Mouse (Mus musculus): ENCODE results near the gene Olfr1373. TPM values are rescaled to one million over a fixed set of nuclear protein-coding genes. Genes with fewer than 3 reads are reported as not detected.
"Not testable (repeated sequence)": the region's sequence is repeated elsewhere in the genome, so short reads cannot be mapped to it uniquely, and the experiment has no call there.

Olfr1373 gene
- total RNA-seq (2021), result not detected
- long read RNA-seq, experiment 1, result 0 reads
- long read RNA-seq, experiment 2, result 0 reads

GRCm38 (mm10) chr11:52145428-52145827 lies at the start of gene Olfr1373:
Olfr1373 (minus strand) TSS chr11:52145528.
- DNase-seq (ENCODE audit: low spot score in 2 of 2), result not testable (repeated sequence)

DNA sequence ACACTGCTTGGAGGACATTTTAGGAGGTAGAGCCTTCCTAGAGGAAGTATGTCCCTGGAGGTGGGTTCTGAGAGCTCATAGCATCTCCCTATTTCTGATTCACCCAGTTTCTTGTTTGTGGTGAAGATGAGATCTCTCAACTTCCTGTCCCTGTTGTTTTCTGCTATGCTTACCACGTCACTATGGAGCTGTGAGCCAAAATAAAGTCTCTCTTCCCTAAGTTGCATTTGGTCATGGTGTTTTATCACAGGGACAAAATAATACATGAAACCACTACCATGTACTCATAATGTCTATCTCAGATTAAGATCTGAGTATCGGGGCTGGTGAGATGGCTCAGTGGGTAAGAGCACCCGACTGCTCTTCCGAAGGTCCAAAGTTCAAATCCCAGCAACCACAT lies 35.3 kb upstream of the Olfr1373 start:
- DNase-seq (ENCODE audit: low spot score in 2 of 2), result not testable (repeated sequence)

DNA sequence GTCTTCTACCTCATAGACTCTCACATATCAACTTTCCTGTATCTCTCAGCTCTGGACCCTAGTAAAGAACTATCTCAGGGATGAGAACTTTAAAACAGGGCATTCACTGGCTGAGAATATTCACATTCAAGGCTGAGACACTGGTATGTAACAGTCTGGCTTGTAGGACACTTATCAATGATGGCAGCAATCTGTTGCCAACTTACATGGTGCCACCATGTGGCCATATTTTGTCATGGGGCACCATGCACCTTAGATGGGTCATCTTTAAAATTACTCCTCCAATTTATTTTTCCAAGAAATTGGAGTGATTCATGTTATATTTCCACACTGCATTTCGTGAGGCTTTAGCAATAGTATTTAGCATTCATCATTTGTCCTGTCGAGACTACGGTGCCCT lies 34.6 kb upstream of the Olfr1373 start:
- DNase-seq (ENCODE audit: low spot score in 2 of 2), result not testable (repeated sequence)

GRCm38 (mm10) chr11:52168461-52168860 lies 23.1 kb upstream of the Olfr1373 start:
- no peak for DNase-seq (ENCODE audit: low spot score in 2 of 2)

- DNase-seq (ENCODE audit: low spot score in 2 of 2), result not testable (repeated sequence)
Measured at GRCm38 (mm10) chr11:52167901-52168302, 22.6 kb upstream of the Olfr1373 start.

- no peak for DNase-seq (ENCODE audit: low spot score in 2 of 2)
Measured at GRCm38 (mm10) chr11:52167126-52167525, 21.8 kb upstream of the Olfr1373 start.

DNA sequence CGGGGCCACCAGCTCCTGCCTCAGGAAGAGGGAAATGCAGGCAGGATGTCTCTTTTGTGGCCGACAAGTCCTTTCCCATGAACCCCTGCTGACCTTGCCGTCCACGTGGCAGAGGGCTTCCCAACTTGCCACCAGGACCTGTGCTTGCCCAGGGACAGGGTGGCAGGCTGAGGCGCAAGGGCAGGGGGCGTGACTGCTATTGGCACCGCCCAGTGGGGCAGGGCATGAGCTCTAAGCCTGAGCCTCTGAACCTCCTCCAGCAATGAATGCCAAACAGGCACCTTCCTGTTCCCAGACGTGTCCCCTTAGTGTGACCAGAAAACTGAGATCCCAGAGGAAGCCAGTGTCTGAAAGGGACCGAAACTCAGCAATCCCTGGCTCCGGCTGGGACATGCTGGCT lies 18.6 kb upstream of the Olfr1373 start:
- no peak for DNase-seq (ENCODE audit: low spot score in 2 of 2)

- peak; percentile 39 to 53 for DNase-seq (ENCODE audit: low spot score in 2 of 2)
Measured at GRCm38 (mm10) chr11:52143675-52144074, 1.7 kb downstream of the Olfr1373 start.

GRCm38 (mm10) chr11:52130451-52131068 lies 14.8 kb downstream of the Olfr1373 start:
- DNase-seq (ENCODE audit: low spot score in 2 of 2), result no peak

GRCm38 (mm10) chr11:52129621-52130450 lies 15.5 kb downstream of the Olfr1373 start:
- peak; percentile 60 to 80 for DNase-seq (ENCODE audit: low spot score in 2 of 2)

DNA sequence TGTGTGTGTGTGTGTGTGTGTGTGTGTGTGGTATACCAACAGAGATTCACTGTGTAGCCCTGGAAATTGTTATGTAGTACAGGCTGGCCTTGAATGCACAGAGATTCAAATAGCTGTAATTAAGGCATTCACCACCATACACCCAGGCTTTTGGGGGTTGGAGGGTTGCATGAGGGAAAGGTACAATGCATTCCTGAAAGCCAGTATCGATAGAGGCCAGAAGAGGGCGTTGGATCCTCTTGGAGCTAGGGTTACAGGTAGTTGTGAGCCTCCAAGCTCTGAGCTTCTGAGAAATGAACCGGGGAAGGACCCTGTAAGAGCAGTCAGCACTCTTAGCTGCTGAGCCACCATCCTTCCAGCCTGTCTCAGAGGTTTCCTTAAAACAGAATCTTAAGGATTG lies 16.2 kb downstream of the Olfr1373 start:
- peak in 1 of 2 experiments; percentile 25 for DNase-seq (ENCODE audit: low spot score in 2 of 2)

GRCm38 (mm10) chr11:52128316-52129061 lies 16.8 kb downstream of the Olfr1373 start:
- peak; percentile 17 to 27 for DNase-seq (ENCODE audit: low spot score in 2 of 2)

GRCm38 (mm10) chr11:52127760-52128159 lies 17.6 kb downstream of the Olfr1373 start:
- no peak for DNase-seq (ENCODE audit: low spot score in 2 of 2)

DNA sequence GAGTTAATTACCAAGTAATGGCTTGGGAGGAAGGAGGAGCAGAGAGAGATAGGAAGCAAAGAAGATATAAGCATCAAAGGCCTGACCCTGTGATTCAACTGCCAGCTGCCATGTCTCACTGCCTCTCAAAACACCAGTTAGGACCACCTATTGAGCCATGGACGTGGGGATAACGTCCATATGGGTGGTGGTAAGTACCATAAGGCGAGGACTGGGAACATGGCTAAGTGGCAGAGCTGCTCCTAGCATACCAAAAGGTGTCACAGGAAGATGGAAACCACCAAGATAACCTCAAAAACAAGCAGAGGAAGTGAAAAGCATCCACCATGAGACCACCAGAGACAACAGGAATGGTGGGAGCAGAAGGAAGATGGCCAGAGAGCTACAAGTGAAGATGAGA lies 18.2 kb downstream of the Olfr1373 start:
- DNase-seq (ENCODE audit: low spot score in 2 of 2), result no peak

GRCm38 (mm10) chr11:52124468-52124867 lies 20.9 kb downstream of the Olfr1373 start:
- DNase-seq (ENCODE audit: low spot score in 2 of 2), result no peak

DNA sequence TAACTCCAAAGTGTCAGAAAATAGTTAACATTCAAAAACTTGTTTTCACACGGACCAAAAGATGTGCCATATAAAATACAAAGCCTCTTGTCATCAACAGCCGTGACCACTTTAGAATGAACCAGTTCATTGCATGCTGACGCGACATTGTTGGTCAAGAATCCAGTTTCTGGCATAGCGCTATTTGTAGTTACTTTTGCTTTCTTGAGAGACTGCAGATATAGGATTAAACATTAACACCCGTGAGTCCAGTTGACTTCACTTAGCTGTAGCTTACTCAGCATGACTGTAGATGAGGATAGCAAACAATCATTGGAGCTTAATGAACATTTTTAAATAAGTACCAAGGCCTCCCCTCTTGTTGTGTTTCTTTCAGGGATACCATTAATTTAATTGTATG lies 23.3 kb downstream of the Olfr1373 start:
- no peak for DNase-seq (ENCODE audit: low spot score in 2 of 2)

DNA sequence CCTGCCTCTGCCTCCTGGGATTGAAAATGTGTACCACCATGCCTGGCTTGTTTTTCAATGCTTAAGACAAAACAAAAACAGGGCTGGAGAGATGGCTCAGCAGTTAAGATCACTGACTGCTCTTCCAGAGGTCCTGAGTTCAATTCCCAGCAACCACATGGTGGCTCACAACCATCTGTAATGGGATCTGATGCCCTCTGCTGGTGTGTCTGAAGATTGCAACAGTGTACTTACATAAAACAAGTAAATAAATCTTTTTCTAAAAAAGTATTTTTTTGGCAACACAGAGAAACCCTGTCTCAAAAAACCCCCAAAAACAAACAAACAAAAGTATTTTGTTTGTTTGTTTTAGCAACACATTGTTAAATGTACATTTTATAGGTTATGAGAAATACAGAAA lies 24.9 kb downstream of the Olfr1373 start:
- not testable (repeated sequence) for DNase-seq (ENCODE audit: low spot score in 2 of 2)

DNA sequence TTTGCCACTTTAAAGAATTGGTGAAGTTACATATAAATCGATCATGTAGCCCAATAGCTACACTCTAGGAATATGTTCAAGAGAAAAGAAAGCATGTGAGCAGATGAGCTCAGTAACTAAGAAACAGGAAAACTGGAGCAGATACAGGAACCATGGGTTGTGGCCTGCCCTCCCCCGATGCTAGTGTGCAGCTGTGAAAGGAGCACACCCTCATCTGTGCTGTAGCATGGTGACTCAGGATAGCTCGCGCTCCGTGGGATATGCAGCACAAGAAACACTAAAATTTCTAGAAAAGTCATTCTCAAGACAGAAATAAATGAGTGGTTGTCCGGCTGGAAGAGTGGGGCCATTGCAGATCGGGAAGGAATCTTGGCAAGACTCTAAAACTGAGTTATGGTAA lies 28.2 kb downstream of the Olfr1373 start:
- peak in 1 of 2 experiments; percentile 37 for DNase-seq (ENCODE audit: low spot score in 2 of 2)

DNA sequence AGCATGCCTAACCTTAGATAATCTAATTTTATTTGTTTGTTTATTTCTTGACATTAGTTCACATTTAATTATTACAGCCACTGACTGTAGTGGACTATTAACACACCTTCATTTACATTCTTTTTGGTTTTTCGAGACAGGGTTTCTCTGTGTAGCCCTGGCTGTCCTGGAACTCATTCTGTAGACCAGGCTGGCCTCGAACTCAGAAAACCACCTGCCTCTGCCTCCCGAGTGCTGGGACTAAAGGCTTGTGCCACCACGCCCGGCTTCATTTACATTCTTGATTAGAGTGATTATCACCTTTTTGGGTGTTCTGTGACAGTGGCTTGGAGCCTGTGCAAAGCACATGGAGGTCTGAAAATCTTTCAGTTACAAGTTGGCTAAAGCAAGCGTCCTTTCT lies 29.2 kb downstream of the Olfr1373 start:
- not testable (repeated sequence) for DNase-seq (ENCODE audit: low spot score in 2 of 2)

DNA sequence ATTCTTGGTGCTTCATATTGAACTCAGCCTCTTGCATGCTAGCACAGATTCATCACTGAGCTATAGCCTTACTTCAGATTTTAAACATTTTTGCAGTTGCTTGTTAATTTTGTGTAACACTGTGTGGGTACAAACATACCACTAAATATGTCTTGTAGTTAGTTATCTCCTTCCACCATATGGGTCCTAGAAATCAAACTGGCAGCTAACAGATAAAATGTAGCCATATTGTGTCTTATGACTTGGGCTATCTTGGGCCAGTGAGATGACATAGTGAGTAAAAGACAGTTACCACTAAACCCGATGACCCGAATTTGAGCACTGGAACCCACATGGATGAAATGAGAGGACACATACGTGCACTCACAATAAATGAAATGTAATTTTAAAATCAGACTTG lies 29.8 kb downstream of the Olfr1373 start:
- no peak for DNase-seq (ENCODE audit: low spot score in 2 of 2)

- no peak for DNase-seq (ENCODE audit: low spot score in 2 of 2)
Measured at GRCm38 (mm10) chr11:52109421-52109820, 35.9 kb downstream of the Olfr1373 start.

GRCm38 (mm10) chr11:52108796-52109195 lies 36.5 kb downstream of the Olfr1373 start:
- DNase-seq (ENCODE audit: low spot score in 2 of 2), result no peak

Data from left cerebral cortex, adult 18-20 months (tissue).